Mouse (Mus musculus) embryonic facial prominence, embryonic 10.5 days (tissue): ENCODE results near the gene Aurka. TPM values are rescaled to one million over a fixed set of nuclear protein-coding genes. Genes with fewer than 3 reads are reported as not detected.

Source experiments
- polyA plus RNA-seq: library from polyadenylated mRNA; unstranded; fragments of >200 nt; fragmentation: Nextera tagmentation; extraction: Ambion mirVana; gene quantifications from 2 replicates; pipeline ENCODE4 v1.2.1, GENCODE M21; 2016

Gene Aurka
- polyA plus RNA-seq, 1 experiment from 2014 or later, result 220 TPM

Other genes starting within 250 kb of the Aurka start
- not detected in 2 replicates for gene Mc3r, start 122.0 kb downstream of the Aurka start, polyA plus RNA-seq
- gene Fam210b, start 25.0 kb downstream of the Aurka start, polyA plus RNA-seq, result 25.8 and 27.8 TPM in 2 replicates
- gene Cstf1, start 146 bp upstream of the Aurka start, polyA plus RNA-seq, result 57.9 and 59.1 TPM in 2 replicates
- 0.14 and 0.21 TPM in 2 replicates for gene Cass4, start 23.3 kb upstream of the Aurka start, polyA plus RNA-seq
- 78.7 and 80.1 TPM in 2 replicates for gene Rtf2, start 70.0 kb upstream of the Aurka start, polyA plus RNA-seq
- 1.6 and 2.2 TPM in 2 replicates for gene Gcnt7, start 88.1 kb upstream of the Aurka start, polyA plus RNA-seq
- 0.30 and 0.38 TPM in 2 replicates for gene Fam209, start 102.0 kb upstream of the Aurka start, polyA plus RNA-seq
- gene Tfap2c, start 179.1 kb upstream of the Aurka start, polyA plus RNA-seq, result 13.7 and 15.4 TPM in 2 replicates